Mouse (Mus musculus) myocyte (in vitro differentiated cells): ENCODE results near the gene Tub.

Experiments used
- CEBPB ChIP-seq: IDR thresholded peaks from 2 replicates; pipeline ENCODE4 v1.6.1; 2011; ENCODE audit warnings: mild to moderate bottlenecking, moderate library complexity; ENCODE audit not compliant: poor library complexity, insufficient read depth, severe bottlenecking
- E2F4 ChIP-seq: IDR thresholded peaks from one replicate; pipeline ENCODE4 v1.6.1; 2011; ENCODE audit warnings: mild to moderate bottlenecking, control low read depth, moderate library complexity; ENCODE audit not compliant: insufficient read depth
- MAX ChIP-seq: IDR thresholded peaks from one replicate; pipeline ENCODE4 v1.6.1; 2011; ENCODE audit warnings: low read depth, mild to moderate bottlenecking, control low read depth
- MYOD1 ChIP-seq, 3 experiments: IDR thresholded peaks; one replicate each; pipeline ENCODE4 v1.6.1; 2011; ENCODE audit warnings: control low read depth in 2 of 3, low read depth in 2 of 3, mild to moderate bottlenecking in 2 of 3, moderate library complexity in 1 of 3; ENCODE audit not compliant: insufficient read length in 2 of 3, control insufficient read depth in 1 of 3
- MYOG ChIP-seq, 3 experiments: IDR thresholded peaks; one replicate each; pipeline ENCODE4 v1.6.1; 2011; ENCODE audit warnings: control low read depth in 2 of 3, low read depth in 2 of 3, mild to moderate bottlenecking in 2 of 3; ENCODE audit not compliant: insufficient read length in 2 of 3, control insufficient read depth in 1 of 3, insufficient read depth in 1 of 3
- POLR2A ChIP-seq: IDR thresholded peaks from one replicate; pipeline ENCODE4 v1.6.1; 2011; ENCODE audit warnings: low read depth, mild to moderate bottlenecking, control low read depth, moderate library complexity; ENCODE audit not compliant: insufficient read length
- POLR2AphosphoS2 ChIP-seq: IDR thresholded peaks from one replicate; pipeline ENCODE4 v1.6.1; 2011; ENCODE audit warnings: low read depth, control low read depth; ENCODE audit not compliant: insufficient read length
- REST ChIP-seq: IDR thresholded peaks from one replicate; pipeline ENCODE4 v1.6.1; 2011; ENCODE audit warnings: mild to moderate bottlenecking, control low read depth, moderate library complexity; ENCODE audit not compliant: insufficient read depth, insufficient read length
- SRF ChIP-seq: IDR thresholded peaks from one replicate; pipeline ENCODE4 v1.6.1; 2011; ENCODE audit warnings: low read depth; ENCODE audit not compliant: control insufficient read depth, insufficient read length
- TCF12 ChIP-seq: IDR thresholded peaks from one replicate; pipeline ENCODE4 v1.6.1; 2011; ENCODE audit warnings: mild to moderate bottlenecking, control low read depth; ENCODE audit not compliant: poor library complexity, insufficient read depth, severe bottlenecking
- TCF3 ChIP-seq: IDR thresholded peaks from one replicate; pipeline ENCODE4 v1.6.1; 2011; ENCODE audit warnings: low read depth, control low read depth; ENCODE audit not compliant: insufficient read length
- USF1 ChIP-seq: IDR thresholded peaks from one replicate; pipeline ENCODE4 v1.6.1; 2011; ENCODE audit warnings: low read depth, mild to moderate bottlenecking, control low read depth, moderate library complexity

GRCm38 (mm10) chr7:108948611-108949010 is 1.5 kb upstream of the Tub start:
- TF ChIP-seq MYOG (IDR thresholded peaks at IDR 0.05; ENCODE audit: control insufficient read depth in 1 of 3, insufficient read depth in 1 of 3, insufficient read length in 2 of 3, low read depth in 2 of 3) (no peak), E2F4 (no peak), TCF12 (no peak), POLR2A (no peak), SRF (no peak), POLR2AphosphoS2 (no peak), USF1 (no peak), MAX (no peak), TCF3 (no peak), CEBPB (no peak), MYOD1 (IDR thresholded peaks at IDR 0.05; ENCODE audit: control insufficient read depth in 1 of 3, insufficient read length in 2 of 3, low read depth in 2 of 3) (no peak), REST (no peak)
